Mouse (Mus musculus) stomach, postnatal 0 days (tissue): ENCODE measurements around the gene Ttll11.

Source experiments
- CTCF ChIP-seq: IDR thresholded peaks from 2 replicates; pipeline ENCODE4 v1.5.1; 2016; ENCODE audit warnings: antibody characterized with exemption, low read depth, mild to moderate bottlenecking, moderate library complexity
- EP300 ChIP-seq: optimal IDR thresholded peaks from 2 replicates; pipeline ENCODE3; 2016; ENCODE audit warnings: antibody characterized with exemption

- TF ChIP-seq CTCF = no peak
- TF ChIP-seq EP300 = no peak
Measured at GRCm38 (mm10) chr2:35760352-35760751, 219.4 kb downstream of the Ttll11 start.
